Mouse (Mus musculus): Measurements from ENCODE around the gene Galnt6. TPM values are rescaled to one million over a fixed set of nuclear protein-coding genes. Genes with fewer than 3 reads are reported as not detected.
"Not testable (repeated sequence)": the region's sequence is repeated elsewhere in the genome, so short reads cannot be mapped to it uniquely, and the experiment has no call there.

Galnt6 gene
- 3.0 and 3.3 TPM in 2 replicates for polyA plus RNA-seq (2014; fragmentation: Nextera tagmentation; extraction: Ambion mirVana)

- WGBS: 8% methylated on average over 36 of the region's 57 CpGs
- no peak within 1 kb of the TSS for H3K27ac ChIP-seq (ENCODE audit: low read length)
- peaks cover 24% of the 10 kb centered on the region for H3K27me3 ChIP-seq (ENCODE audit: control insufficient read depth, insufficient read depth, low read length)
- no peaks in the 10 kb centered on the region for H3K36me3 ChIP-seq (ENCODE audit: control insufficient read depth, insufficient read depth, low read length)
- H3K4me1 ChIP-seq (ENCODE audit: control insufficient read depth, insufficient read depth, low read length): peaks cover 6% of the 10 kb centered on the region; the same call in 1 of the 2 replicates
- 0 out of 2 replicates have a peak, but pooled peaks have one; percentile 34 for ATAC-seq (ENCODE audit: insufficient number of reproducible peaks, insufficient read depth, low FRiP score, low read depth)
- H3K9ac ChIP-seq (replicated peaks; ENCODE audit: low read depth, low read length): no peak within 1 kb of the TSS
- H3K4me2 ChIP-seq (replicated peaks; ENCODE audit: low read depth, low read length): peak within 1 kb of the TSS; percentile 55
- no peaks in the 10 kb centered on the region; the same call in 1 of the 2 replicates for H3K9me3 ChIP-seq (ENCODE audit: control insufficient read depth, low read depth, low read length)
- H3K4me3 ChIP-seq (ENCODE audit: low read depth, low read length): peak within 1 kb of the TSS; percentile 33
Observed at GRCm38 (mm10) chr15:100729281-100729985, at the start of gene Galnt6. Galnt6 (minus strand) TSS chr15:100729376.

- Histone ChIP-seq H3K4me1 (ENCODE audit: control insufficient read depth, insufficient read depth, low read length) (peaks cover 35% of the 10 kb centered on the region), H3K9ac (replicated peaks; ENCODE audit: low read depth, low read length) (no peak overlapping the region), H3K9me3 (ENCODE audit: control insufficient read depth, low read depth, low read length) (no peaks in the 10 kb centered on the region), H3K27ac (ENCODE audit: low read length) (peak overlapping the region; percentile 59), H3K4me2 (replicated peaks; ENCODE audit: low read depth, low read length) (no peak overlapping the region), H3K4me3 (ENCODE audit: low read depth, low read length) (no peak overlapping the region), H3K36me3 (ENCODE audit: control insufficient read depth, insufficient read depth, low read length) (no peaks in the 10 kb centered on the region), H3K27me3 (ENCODE audit: control insufficient read depth, insufficient read depth, low read length) (no peaks in the 10 kb centered on the region)
- peak; percentile 84 for ATAC-seq (ENCODE audit: insufficient number of reproducible peaks, insufficient read depth, low FRiP score, low read depth)
- WGBS: 30% methylated on average over 32 of the region's 32 CpGs
Observed at GRCm38 (mm10) chr15:100777020-100778016, 48.1 kb upstream of the Galnt6 start.

DNA sequence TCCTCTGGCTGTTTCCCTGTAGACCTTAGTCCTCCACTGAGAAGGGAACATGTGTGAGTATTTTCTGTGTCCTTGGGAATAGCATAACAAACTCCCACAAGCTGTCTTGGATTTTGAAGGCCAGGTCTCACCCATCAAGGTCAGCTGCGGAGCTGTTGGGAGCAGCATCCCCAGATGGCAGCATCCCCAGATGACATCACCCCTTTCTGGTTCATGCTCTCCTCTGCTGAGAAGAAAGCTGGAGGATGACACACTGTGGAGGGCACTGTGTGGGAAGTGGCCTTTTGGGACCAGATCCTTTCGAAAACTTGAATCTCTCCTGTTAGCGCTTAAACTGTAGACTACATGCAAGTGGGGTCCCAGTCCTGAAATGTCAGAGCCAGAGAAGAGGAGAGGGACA lies 47.2 kb upstream of the Galnt6 start:
- ATAC-seq (ENCODE audit: insufficient number of reproducible peaks, insufficient read depth, low FRiP score, low read depth): no peak
- no peaks in the 10 kb centered on the region for H3K27me3 ChIP-seq (ENCODE audit: control insufficient read depth, insufficient read depth, low read length)
- H3K9ac ChIP-seq (replicated peaks; ENCODE audit: low read depth, low read length): no peak overlapping the region
- H3K36me3 ChIP-seq (ENCODE audit: control insufficient read depth, insufficient read depth, low read length): no peaks in the 10 kb centered on the region
- H3K9me3 ChIP-seq (ENCODE audit: control insufficient read depth, low read depth, low read length): no peaks in the 10 kb centered on the region
- no peak overlapping the region; the same call in 1 of the 2 replicates for H3K27ac ChIP-seq (ENCODE audit: low read length)
- H3K4me3 ChIP-seq (ENCODE audit: low read depth, low read length): no peak overlapping the region
- H3K4me2 ChIP-seq (replicated peaks; ENCODE audit: low read depth, low read length): no peak overlapping the region
- WGBS: 85% methylated on average over 3 of the region's 3 CpGs
- H3K4me1 ChIP-seq (ENCODE audit: control insufficient read depth, insufficient read depth, low read length): peaks cover 35% of the 10 kb centered on the region

DNA sequence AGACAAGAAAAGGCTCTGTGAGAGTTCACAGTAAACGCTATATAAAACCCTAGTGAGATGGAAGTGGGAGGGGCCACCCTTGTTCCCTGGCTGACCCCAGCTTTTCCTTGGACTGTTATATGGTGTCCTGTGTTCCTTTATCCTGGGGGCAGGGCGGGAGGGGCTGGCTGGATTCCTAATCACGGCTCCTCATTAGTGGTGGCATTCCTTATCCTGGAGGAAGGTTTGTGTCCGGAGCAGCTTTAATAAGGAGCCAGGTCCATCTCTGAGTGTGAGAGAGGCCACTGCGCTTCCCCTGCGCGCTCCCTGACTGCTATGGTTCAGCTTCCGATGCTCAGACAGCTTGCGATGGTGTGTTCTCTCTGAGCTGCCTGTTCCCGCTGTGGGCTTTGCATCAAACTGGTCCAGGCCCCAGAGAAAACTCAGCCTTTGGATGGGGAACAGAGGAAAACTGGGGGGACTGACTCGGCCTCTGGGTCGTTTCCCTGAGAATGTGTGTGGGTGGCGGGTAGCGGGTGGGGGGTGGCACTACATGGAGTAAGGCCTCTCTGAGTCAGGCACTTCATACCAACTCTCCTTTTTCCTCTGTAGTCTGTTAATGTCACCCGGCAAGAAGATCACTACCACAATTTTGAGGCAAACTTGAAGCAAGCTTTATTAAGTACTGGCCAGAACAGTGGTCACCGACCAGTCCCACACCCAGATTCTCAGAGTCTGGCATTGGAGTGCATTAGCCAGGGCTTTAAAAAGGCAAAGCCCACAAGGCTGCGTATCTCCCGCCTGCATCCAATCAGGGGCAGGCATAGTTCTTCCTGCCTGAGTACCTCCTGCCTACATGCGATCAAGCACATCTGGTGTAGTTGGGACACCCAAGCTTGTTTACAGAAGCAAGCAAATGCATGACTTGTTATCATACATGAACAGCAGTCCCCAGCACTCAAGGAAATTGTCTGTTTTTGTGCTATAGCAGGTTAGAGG lies 46.3 kb upstream of the Galnt6 start:
- 56% methylated on average over 19 of the region's 19 CpGs for WGBS
- Histone ChIP-seq H3K9me3 (ENCODE audit: control insufficient read depth, low read depth, low read length) (no peaks in the 10 kb centered on the region), H3K27ac (ENCODE audit: low read length) (0 out of 2 replicates have a peak overlapping the region, but pooled peaks have one; percentile 0), H3K36me3 (ENCODE audit: control insufficient read depth, insufficient read depth, low read length) (no peaks in the 10 kb centered on the region), H3K27me3 (ENCODE audit: control insufficient read depth, insufficient read depth, low read length) (no peaks in the 10 kb centered on the region), H3K4me1 (ENCODE audit: control insufficient read depth, insufficient read depth, low read length) (peaks cover 33% of the 10 kb centered on the region), H3K4me2 (replicated peaks; ENCODE audit: low read depth, low read length) (no peak overlapping the region), H3K4me3 (ENCODE audit: low read depth, low read length) (no peak overlapping the region), H3K9ac (replicated peaks; ENCODE audit: low read depth, low read length) (no peak overlapping the region)
- ATAC-seq (ENCODE audit: insufficient number of reproducible peaks, insufficient read depth, low FRiP score, low read depth): no peak

DNA sequence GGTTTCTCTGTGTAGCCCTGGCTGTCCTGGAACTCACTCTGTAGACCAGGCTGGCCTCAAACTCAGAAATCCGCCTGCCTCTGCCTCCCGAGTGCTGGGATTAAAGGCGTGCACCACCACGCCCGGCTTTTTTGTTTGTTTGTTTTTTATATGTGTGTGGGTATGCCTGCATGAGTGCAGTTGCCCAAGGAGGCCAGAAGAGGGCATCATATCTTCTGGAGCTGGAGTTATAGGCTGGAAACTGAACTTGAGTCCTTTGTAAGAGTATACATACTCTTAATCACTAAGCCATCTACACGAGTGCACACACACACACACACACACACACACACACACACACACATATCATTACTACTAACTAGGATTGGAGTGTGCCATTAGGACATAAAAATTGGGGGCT lies 44.7 kb upstream of the Galnt6 start:
- not testable (repeated sequence) for ATAC-seq (ENCODE audit: insufficient number of reproducible peaks, insufficient read depth, low FRiP score, low read depth); H3K4me3 ChIP-seq (ENCODE audit: low read depth, low read length); H3K9ac ChIP-seq (replicated peaks; ENCODE audit: low read depth, low read length); H3K4me2 ChIP-seq (replicated peaks; ENCODE audit: low read depth, low read length); H3K27ac ChIP-seq (ENCODE audit: low read length); H3K36me3 ChIP-seq (ENCODE audit: control insufficient read depth, insufficient read depth, low read length); H3K27me3 ChIP-seq (ENCODE audit: control insufficient read depth, insufficient read depth, low read length); H3K9me3 ChIP-seq (ENCODE audit: control insufficient read depth, low read depth, low read length)
- H3K4me1 ChIP-seq (ENCODE audit: control insufficient read depth, insufficient read depth, low read length): peaks cover 30% of the 10 kb centered on the region
- WGBS: over 99% methylated on average over 6 of the region's 6 CpGs

- H3K36me3 ChIP-seq (ENCODE audit: control insufficient read depth, insufficient read depth, low read length): no peaks in the 10 kb centered on the region
- no peak for ATAC-seq (ENCODE audit: insufficient number of reproducible peaks, insufficient read depth, low FRiP score, low read depth)
- H3K9ac ChIP-seq (replicated peaks; ENCODE audit: low read depth, low read length): no peak overlapping the region
- no peaks in the 10 kb centered on the region for H3K9me3 ChIP-seq (ENCODE audit: control insufficient read depth, low read depth, low read length)
- H3K4me1 ChIP-seq (ENCODE audit: control insufficient read depth, insufficient read depth, low read length): peaks cover 24% of the 10 kb centered on the region
- H3K4me2 ChIP-seq (replicated peaks; ENCODE audit: low read depth, low read length): no peak overlapping the region
- H3K4me3 ChIP-seq (ENCODE audit: low read depth, low read length): no peak overlapping the region
- no peak overlapping the region for H3K27ac ChIP-seq (ENCODE audit: low read length)
- 86% methylated on average over 4 of the region's 4 CpGs for WGBS
- no peaks in the 10 kb centered on the region for H3K27me3 ChIP-seq (ENCODE audit: control insufficient read depth, insufficient read depth, low read length)
Observed at GRCm38 (mm10) chr15:100772685-100773084, 43.5 kb upstream of the Galnt6 start.

DNA sequence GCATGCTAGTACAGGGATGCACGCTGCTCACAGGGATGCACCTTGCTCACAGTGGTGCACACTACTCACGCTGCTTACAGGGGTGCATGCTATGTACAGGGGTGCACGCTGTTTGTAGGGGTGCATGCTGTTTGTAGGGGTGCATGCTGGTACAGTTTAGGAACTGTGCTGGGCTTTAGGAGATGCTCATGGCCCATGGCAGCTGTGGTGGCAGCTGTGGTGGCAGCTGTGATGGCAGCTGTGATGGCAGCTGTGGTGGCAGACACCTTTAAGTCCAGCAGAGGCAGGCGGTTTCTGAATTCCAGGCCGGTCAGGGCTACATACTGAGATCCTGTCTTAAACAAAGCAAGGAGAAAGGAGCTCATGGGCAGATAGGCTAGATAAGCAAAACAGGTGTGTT lies 41.2 kb upstream of the Galnt6 start:
- no peaks in the 10 kb centered on the region for H3K27me3 ChIP-seq (ENCODE audit: control insufficient read depth, insufficient read depth, low read length)
- H3K36me3 ChIP-seq (ENCODE audit: control insufficient read depth, insufficient read depth, low read length): no peaks in the 10 kb centered on the region
- WGBS: 97% methylated on average over 5 of the region's 5 CpGs
- peaks cover 4% of the 10 kb centered on the region; the same call in 1 of the 2 replicates for H3K4me1 ChIP-seq (ENCODE audit: control insufficient read depth, insufficient read depth, low read length)
- H3K4me2 ChIP-seq (replicated peaks; ENCODE audit: low read depth, low read length): no peak overlapping the region
- H3K9me3 ChIP-seq (ENCODE audit: control insufficient read depth, low read depth, low read length): no peaks in the 10 kb centered on the region
- no peak overlapping the region for H3K4me3 ChIP-seq (ENCODE audit: low read depth, low read length)
- ATAC-seq (ENCODE audit: insufficient number of reproducible peaks, insufficient read depth, low FRiP score, low read depth): no peak
- H3K9ac ChIP-seq (replicated peaks; ENCODE audit: low read depth, low read length): no peak overlapping the region
- no peak overlapping the region for H3K27ac ChIP-seq (ENCODE audit: low read length)
